Mouse (Mus musculus) spleen, postnatal 4 days (tissue): ENCODE measurements around the gene Atf2.
A peak's percentile ranks its signal among the peaks of the same experiment; 100 is the strongest.
"Not testable (repeated sequence)": the region's sequence is repeated elsewhere in the genome, so short reads cannot be mapped to it uniquely, and the experiment has no call there.

ENCODE experiments used
- DNase-seq, 2 experiments: peaks; one replicate each; pipeline ENCODE4 v3.0.0; 2022; ENCODE audit warnings: low spot score in 2 of 2

Gene Atf2

GRCm38 (mm10) chr2:73892464-73893296 lies at the start of gene Atf2:
TSS of gene Atf2 (minus strand) at chr2:73892639.
- DNase-seq = peak; percentile 99

- no peak for DNase-seq
Observed at GRCm38 (mm10) chr2:73941281-73941680, 48.8 kb upstream of the Atf2 start.

GRCm38 (mm10) chr2:73940471-73940870 lies 48.0 kb upstream of the Atf2 start:
- DNase-seq = no peak

- no peak for DNase-seq
Observed at GRCm38 (mm10) chr2:73938896-73939295, 46.5 kb upstream of the Atf2 start.

- no peak for DNase-seq
Observed at GRCm38 (mm10) chr2:73932676-73933313, 40.4 kb upstream of the Atf2 start.

- DNase-seq = no peak
Observed at GRCm38 (mm10) chr2:73927711-73928110, 35.3 kb upstream of the Atf2 start.

- no peak for DNase-seq
Observed at GRCm38 (mm10) chr2:73925539-73925938, 33.1 kb upstream of the Atf2 start.

- DNase-seq = no peak
Observed at GRCm38 (mm10) chr2:73925089-73925488, 32.6 kb upstream of the Atf2 start.

- no peak for DNase-seq
Observed at GRCm38 (mm10) chr2:73919642-73920041, 27.2 kb upstream of the Atf2 start.

- DNase-seq = no peak
Observed at GRCm38 (mm10) chr2:73912264-73912663, 19.8 kb upstream of the Atf2 start.

GRCm38 (mm10) chr2:73911175-73911700 lies 18.8 kb upstream of the Atf2 start, which contains the start of gene Atp5g3:
TSS of gene Atp5g3 (minus strand) at chr2:73911326.
- DNase-seq = peak; percentile 89 to 95

- DNase-seq = peak; percentile 54 to 81
Observed at GRCm38 (mm10) chr2:73910571-73911174, 18.2 kb upstream of the Atf2 start.

- no peak for DNase-seq
Observed at GRCm38 (mm10) chr2:73909116-73909515, 16.7 kb upstream of the Atf2 start.

GRCm38 (mm10) chr2:73904679-73905078 lies 12.2 kb upstream of the Atf2 start:
- not testable (repeated sequence) for DNase-seq

- no peak for DNase-seq
Observed at GRCm38 (mm10) chr2:73903536-73903935, 11.1 kb upstream of the Atf2 start.

GRCm38 (mm10) chr2:73902328-73902727 lies 9.9 kb upstream of the Atf2 start:
- DNase-seq = not testable (repeated sequence)

- DNase-seq = no peak
Observed at GRCm38 (mm10) chr2:73901169-73901568, 8.7 kb upstream of the Atf2 start.

- no peak for DNase-seq
Observed at GRCm38 (mm10) chr2:73900364-73900763, 7.9 kb upstream of the Atf2 start.

- DNase-seq = not testable (repeated sequence)
Observed at GRCm38 (mm10) chr2:73896919-73897318, 4.5 kb upstream of the Atf2 start.

- no peak for DNase-seq
Observed at GRCm38 (mm10) chr2:73893473-73894270, 1.2 kb upstream of the Atf2 start.

GRCm38 (mm10) chr2:73891701-73892463 lies 557 bp downstream of the Atf2 start:
- DNase-seq = peak; percentile 52 to 81
